Mouse (Mus musculus) frontal cortex, adult (tissue): ENCODE results near the gene Ints13.

Source experiments
- ATAC-seq: cut with Nextera tagmentation; 2 replicates; pipeline ENCODE4 v1.9.2; 2017; ENCODE audit warnings: mild to moderate bottlenecking, moderate library complexity, mixed read lengths; ENCODE audit not compliant: low TSS enrichment

Gene Ints13

DNA sequence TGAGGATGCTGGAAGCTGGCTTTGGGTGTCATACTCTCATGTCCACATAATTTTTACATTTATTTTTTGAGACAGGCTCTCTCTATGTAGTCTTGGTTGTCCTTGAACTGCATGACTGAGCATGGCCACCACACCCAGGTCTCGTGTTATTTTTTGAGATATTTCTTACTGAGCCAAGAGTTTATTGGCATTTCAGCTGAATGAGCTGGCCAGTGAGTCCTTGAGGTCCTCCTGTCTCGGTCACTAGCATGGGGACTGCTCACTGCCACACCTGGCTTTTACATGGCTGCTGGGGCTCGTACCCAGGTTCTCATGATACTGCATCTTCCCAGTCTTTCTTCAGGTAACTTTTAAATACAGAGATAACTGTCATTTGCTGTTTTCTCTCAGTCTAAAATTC, 37.2 kb downstream of the Ints13 start:
- ATAC-seq: no peak

DNA sequence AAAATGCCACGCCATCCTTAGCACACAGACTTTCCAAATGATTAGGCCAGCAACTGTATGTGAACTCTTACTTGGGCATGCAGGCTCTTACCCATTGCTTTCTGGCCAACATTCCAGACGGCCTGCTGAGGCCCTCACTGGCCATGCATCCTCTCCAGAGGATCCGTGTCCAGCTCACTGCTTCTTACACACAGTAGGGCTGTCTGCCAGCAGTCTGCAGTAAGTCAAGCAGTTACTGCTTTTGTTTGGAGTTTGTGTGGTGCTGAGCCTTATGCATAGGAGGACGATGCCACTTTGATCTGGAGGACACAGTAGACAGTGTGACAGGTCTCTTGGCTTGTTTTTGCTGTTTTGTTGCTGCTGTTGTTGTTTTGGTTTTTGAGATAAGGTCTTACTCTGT, 39.0 kb downstream of the Ints13 start:
- no peak for ATAC-seq

DNA sequence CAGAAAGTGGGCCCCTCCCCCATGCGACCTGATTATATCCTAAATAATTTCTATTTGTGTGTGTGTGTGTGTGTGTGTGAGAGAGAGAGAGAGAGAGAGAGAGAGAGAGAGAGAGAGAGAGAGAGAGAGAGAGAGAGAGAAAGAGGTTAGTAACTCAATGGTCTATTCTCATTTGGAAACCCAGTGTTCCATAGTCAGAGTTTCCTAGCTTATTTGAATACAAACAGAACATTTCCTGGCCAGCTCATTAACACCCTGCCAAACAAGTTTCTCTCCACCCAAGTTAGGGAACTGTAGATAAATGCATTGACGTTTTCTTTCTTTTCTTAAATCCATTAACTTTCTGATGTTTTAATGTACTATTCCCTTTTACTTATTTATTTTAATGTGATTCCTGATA, 39.6 kb downstream of the Ints13 start:
- ATAC-seq: no peak

DNA sequence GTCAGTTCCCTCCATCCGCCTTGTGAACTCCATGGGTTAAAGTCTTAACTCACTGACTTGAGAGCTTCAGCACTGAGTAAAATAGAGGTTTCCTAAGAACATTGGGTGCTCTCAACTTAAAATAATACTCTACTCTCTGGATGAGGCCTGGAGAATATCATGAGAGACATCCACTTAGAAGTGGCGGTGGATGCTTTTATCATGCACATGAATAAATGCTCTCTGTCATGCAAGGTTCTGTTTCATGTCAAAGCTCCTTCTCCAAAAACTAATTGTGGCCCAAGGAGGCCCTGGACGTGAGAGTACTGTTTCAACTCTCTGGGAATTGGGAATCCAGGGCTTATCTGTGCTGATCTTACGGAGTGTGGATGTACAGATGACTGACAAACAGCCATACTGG, 40.5 kb downstream of the Ints13 start:
- ATAC-seq: no peak

DNA sequence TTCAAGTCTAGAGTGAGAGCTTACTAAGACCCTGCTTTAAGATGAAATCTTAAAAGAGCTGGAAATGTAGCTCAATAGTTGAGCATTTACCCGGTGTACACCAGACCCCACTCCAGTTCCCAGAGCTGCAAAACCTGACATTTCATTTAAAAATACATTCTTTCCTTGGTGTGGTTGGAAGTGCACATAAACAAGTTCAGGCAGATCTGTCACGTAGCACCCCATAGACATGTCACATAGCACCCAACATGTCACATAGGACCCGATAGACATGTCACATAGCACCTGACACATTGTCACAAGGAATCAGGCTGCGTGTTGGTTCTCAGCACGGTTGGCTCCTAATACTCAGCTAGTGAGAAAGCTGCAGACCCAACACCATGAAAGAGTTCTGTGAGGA, 42.1 kb downstream of the Ints13 start:
- ATAC-seq: no peak

DNA sequence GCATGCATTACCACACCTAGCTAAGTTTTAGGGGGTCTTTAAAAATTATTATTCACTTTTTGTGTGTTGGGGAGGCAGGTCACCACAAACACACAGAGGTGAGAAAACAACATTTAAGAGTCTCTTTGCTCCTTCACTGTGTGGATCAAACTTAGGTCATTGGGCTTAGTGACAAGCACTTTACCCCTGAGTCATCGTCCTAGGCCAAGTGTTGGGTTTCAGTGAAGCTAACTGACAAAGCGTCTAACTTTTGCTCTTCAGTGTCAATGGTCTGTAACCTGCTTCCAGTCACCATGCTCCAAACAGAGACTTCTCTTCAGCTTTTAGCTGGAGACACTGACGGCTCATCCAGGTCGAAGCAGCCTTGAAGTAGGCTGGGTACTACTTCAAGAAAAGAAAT, 44.5 kb downstream of the Ints13 start:
- ATAC-seq: no peak

DNA sequence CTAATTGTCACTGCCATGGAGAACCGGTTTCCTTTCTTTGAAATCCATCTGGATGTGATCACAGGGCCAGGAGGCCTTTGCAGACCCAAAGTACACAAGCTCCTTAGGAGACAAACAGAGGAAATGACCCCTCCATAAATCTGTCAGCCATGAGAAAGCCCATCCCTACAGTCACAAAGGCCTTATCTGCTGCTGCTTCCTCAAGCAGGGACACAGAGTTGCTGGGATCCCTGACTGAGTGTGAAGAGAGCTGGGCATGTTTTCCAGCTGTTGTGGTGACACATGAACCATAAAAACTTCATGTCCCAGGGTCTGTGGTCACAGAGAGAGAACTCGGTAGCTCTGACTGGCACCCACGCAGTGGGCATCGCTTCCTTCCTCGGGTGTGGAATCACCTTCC, 46.9 kb downstream of the Ints13 start:
- ATAC-seq: no peak

DNA sequence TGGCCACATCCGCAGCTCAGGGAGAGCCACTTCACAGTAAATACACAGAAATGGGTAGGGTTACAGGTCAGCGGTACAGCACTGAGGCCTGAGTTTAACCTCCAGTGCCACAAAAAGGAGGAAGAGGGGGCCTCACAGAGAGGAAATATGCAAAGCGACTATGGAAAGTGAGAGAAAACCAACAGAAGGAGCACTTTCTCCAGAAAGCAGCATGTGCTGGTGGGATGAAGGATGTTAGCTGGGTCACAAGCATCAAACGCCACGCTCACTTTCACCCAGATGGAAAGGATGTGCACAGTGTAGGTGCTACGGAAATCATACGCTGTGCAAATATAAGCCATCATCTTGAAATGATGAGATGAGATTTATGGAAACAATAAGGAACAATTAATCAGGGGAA, 47.3 kb downstream of the Ints13 start:
- no peak for ATAC-seq

DNA sequence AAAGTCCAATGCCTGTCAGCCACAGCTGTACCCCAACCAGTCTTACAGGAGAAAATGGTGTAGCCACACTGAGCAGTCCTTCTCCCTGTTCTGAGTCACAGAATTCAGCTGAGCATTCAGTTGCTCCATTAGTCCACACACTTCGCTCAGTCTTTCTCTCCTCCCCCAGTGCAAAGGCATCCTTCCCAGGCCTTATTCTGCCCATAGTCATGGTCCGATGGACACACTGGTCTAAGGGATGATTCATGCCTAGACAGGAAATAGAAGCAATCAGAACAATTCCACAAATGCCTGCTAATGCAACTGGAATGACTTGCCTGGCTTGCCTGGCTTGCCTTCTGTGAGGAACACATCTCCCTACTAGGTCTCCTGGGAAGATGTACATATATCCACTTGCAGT, 50.1 kb downstream of the Ints13 start:
- no peak for ATAC-seq

DNA sequence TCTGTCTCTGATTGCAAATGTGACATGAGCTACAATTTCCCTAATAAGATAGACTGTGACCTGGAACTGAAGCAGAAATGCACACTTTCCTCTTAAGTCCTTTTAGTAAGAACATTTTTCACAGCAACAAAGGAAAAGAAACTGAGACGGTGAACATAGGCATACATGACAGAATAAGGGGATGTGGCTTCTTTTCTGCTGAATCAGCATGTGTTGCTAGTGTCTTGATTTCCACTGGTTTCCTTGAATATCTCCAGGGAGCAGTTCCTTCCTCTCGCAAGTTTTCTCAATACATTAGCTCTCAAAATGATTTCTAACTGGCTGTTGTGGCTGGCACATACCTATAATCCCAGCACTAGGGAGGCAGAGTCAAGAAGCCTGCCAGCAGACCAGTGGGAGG, 52.1 kb downstream of the Ints13 start:
- ATAC-seq: no peak

DNA sequence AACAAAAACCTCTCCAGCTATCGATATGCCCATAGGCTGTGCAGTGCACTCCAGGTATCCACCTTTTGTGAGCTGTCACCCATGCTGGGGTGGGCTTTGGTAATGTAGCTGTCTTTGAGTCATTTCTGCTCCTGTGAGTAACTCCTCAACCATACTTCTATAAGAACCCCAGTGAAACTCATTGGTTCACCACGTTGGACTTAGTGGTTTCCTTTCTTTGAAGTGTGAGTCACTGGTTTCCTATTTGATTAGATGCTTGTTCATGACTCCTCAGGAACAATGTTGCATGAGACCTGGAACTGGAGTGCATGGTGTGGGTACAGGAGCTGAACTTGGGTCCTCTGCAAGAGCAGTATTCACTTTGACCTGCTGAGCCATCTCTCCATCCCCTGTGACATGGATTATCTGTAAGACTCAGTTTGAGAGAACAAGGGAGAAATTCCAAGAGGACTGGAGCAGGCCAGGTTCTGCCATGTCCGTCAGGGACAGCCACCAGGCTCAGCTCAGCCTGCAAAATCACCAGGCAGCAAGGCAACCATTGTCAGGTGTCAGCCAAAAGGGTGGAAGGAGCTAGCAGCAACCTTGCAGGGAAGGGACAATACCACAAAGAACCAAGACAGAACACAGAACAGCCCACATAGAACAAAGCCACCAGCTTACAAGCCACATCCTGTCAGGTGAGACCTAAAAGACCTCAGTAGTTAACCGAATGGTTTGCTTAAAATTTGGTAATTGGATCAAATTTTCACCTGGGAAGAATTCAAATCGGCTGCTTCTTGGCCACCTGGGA, 56.0 kb downstream of the Ints13 start:
- no peak for ATAC-seq

DNA sequence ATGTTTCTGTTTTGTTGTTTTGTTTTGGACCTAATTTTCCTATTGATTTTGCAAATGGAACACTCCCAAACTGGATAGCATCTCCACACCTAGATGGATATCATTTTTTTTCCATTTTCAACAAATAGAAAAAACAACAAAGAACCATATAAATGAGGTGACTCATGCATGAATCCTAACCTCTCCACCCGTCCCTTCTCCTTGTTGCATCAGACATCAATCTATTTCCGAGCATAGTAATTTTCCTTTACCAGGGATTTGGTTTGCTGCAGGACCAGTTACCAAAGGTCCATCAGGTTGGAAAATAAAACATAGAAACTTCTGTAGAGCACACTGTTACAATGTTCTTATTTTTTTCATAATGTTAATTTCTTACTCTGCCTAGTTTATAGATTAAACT, 58.6 kb downstream of the Ints13 start:
- no peak for ATAC-seq

DNA sequence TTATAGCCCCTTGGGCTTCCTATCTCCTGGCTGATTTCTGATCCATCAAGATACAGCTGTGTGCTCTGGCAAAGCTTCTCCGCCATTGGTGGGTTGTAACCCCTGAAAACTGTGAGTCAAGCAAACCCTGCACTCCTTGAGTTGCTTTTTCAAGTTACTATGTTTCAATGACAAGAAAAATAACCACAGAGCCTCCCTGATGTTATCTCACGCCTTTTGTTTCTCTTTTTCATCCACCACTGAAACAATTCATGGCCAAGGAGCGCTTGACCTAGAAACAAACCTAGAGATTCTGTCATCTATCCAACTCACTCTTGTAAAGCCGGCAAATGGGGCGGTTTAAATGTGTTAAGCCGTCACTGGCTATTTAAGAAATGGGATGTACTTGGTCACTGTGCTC, 61.7 kb downstream of the Ints13 start:
- no peak for ATAC-seq

DNA sequence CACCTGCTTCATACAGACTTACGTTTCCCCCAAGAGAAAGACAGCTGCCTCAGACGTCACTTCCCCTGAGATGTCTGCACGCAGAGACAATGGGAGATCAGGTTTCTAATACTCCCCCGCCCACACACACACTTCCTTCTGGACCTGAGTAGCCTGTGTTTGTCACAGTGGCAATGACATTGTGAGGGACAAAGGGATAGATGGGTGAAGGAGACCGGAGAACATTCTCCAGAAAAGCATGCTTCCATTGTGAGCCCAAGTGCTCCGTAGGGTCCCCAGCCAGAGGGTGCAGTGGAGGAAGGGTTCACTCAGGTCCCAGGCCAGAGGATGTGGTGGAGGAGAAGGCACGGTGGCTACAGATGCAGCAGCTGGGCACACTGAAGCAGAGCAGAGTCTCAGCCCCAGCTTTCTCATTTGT, 63.1 kb downstream of the Ints13 start:
- ATAC-seq: no peak

DNA sequence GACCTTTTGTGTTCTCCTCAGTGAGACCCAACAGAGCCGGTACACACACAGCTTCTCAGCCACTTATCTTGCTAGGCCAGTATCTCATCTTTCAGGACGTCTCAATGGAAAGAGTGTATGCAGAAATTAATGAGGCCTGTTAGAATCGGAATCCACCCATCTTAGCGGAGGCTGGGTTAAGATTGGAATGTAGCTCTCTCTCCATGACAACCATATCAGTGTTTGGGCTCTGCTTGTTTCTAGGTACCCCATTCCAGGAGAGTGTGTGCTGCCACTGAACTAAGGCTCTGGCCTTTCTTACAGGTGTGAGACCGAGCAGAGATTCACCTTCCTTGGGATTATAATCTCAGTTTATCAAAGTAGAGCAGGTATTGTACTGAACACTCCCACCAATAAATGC, 63.7 kb downstream of the Ints13 start:
- ATAC-seq: no peak

DNA sequence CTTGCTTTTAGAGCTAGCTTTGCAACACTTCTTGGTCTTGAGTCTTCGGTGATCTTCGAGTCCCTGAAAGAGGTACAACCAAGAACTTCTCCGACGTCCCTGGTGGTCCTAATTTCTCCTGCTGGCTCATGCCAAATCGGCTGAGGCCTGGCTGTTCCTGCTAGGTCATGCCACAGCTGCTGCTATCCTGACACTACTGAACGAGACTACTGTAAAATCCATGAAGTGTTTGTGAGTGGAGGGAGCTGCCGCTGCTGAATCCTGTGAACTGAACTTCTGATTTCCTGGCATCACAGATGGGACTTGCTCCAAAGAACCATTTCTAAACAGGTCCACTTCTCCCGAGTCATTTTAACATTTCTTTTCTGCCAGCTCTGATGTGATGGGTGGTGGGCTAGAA, 64.3 kb downstream of the Ints13 start:
- ATAC-seq: no peak

DNA sequence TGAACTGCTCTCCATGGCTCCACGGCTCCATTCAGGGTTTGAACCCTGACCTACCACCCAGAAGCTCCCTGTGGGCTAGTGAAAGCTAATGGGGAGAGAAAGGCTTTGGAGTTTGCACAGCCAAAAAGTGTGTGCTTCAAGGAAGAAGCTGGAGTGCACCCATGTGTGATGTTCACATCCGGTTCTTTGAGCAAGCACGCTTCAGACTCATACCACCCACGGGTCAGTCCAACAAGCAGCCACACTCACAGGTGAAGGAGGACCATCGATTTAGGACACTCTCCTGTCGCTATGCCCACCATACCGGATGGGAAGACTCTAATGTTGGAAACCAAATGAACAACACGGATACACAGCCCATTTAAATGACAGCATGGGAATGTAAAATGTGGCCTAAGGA, 66.1 kb downstream of the Ints13 start:
- no peak for ATAC-seq

DNA sequence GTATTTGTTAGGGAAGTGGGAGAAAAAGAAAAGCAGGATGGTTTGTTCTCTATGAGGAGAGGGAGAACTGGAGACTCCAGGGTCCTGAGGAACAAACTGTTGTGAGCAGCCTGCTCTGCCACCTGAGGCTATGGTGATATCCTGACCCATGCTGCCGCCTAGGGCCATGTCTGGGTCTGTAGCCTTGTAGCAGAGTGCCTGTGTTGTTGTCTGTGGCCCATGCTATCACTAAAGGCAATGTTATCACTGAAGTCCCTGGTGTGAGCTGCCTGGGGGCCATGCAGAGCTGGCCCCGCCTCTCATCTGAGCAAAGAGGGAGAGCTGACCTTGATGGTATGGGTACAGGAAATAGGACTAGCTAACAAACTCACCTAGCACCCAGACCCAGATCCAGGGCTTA, 67.7 kb downstream of the Ints13 start:
- no peak for ATAC-seq

DNA sequence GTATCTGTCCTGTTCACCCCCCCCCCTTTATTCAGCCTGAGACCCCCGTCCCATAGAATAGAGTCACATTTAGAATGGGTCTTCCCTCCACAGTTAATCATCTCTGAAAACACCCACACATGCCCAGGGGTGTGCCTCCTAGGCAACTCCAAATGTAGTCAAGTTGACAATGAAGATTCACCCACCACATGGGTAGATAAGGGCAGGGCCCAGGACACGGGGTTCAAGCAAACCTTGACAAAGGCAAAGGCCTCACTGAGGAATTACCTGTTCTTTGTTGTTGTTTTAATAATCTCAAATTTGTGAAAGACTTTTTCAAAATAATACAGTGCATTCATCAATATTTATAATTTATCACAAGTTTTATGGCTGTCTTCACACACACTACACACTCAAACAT, 73.2 kb downstream of the Ints13 start:
- no peak for ATAC-seq

DNA sequence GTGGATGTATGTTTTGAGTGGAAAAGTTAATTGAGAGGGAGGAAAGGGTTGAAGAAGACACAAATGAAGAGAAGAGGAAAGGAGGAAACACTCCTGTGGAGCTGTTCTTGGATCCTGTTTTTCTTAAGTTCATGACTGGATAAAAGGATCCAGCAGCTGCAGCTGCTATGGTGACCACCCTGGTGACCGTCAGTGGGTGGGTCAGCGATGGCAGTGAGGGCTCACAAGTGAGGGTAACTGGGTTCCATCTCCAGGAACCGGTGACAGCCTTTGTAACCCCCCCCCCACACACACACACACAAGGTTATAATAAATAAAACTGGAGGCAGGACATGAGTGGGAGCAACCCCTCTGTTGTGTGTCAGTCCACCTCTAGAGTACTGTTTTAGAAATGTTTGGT, 74.8 kb downstream of the Ints13 start:
- ATAC-seq: no peak

DNA sequence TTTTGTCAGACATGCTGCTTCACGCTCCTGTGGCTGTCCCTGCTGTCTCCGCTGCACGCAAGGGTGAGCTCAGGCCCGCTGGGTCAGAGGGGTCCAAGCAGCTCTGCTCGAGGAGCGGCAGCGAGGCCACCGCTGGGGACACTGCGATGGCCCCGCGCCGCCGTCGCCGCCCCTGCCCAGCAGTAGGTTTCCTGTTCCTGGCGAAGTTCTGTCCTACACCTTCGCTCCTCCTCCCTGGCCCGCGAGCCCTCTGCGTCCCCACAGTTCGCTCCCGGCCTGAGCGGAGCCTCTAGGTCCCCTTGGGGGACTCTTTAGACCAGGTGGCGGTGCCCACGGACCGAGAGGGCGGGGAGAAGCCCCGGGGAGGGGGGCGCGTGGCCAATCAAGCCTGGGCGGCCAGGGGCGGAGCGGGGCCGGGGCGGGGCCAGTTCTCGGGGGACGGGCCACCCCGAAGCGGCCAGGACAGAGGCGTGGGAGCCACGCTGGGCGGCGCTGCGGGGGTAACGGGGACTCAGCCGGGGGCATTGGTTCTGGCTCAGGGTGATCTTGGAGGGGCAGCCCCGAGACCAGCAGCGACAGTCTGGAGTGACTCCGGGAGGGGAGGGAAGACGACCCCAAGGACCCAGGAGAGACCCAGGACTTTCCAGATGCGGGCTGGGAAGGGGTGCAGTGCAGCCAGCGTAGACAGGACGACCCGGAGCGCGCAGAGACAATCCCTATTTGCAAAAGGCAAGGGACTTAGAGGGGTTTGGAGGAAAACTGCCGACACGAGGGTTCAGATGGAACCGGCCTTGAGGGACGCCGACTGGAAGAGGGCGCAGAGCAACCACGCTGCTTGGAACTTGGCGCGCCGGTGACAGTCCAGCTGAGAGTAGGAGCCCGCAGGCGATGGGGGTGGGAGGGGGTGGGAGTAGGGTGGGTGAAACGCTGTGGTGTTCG, 75.5 kb downstream of the Ints13 start, which contains the start of gene Itpr2:
TSS of gene Itpr2 (minus strand) at position 358 of the 939 bp plus-strand sequence.
- peak; percentile 84 for ATAC-seq

DNA sequence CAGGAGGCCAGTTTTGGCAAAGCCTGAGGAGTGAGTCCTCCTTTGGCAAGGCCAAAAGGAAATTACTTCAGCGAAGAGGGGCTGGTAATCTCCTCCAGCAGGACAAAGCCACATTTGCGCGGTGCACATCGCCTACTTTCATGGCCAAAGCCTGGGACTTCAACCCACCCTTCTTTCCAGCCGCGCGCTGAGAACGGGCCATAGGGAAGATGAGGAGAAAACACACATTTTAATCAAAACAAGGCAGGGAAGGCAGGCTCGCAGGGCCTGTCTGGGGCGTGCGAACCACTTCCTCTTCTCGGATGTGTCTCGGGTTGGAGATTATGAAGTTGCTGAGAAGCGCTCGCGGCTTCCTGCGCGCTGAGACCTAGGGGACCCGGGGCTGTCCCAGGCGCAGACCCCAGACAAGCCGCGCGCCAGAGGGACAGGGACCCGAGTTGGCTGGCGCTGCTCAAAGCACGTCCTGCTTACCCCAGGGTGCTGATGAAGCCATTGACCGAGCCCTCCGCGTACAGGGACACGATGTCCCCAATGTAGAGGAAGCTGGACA, 76.2 kb downstream of the Ints13 start:
- peak; percentile 18 for ATAC-seq

DNA sequence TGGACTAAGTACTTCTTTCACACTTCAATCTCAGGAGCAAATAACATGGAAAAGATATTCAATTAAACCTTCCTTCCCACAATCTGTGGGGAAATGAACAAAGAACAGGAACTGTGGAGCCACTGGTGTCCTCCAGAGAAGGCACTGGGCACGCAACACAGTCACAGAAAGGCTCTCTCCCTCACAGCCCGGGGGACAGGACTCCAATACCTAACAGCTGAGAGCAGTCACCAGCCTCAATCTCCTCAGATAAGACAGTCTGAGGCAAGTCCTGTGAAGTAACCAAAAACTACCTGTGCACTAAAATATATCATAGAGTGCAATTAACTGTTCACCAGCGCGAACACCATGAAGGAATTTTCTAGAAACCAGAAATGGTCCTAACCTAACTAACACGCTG, 76.9 kb downstream of the Ints13 start:
- ATAC-seq: no peak
